13 mouse cellular contexts compared by ENCODE assay signal in the genomic region with DNA sequence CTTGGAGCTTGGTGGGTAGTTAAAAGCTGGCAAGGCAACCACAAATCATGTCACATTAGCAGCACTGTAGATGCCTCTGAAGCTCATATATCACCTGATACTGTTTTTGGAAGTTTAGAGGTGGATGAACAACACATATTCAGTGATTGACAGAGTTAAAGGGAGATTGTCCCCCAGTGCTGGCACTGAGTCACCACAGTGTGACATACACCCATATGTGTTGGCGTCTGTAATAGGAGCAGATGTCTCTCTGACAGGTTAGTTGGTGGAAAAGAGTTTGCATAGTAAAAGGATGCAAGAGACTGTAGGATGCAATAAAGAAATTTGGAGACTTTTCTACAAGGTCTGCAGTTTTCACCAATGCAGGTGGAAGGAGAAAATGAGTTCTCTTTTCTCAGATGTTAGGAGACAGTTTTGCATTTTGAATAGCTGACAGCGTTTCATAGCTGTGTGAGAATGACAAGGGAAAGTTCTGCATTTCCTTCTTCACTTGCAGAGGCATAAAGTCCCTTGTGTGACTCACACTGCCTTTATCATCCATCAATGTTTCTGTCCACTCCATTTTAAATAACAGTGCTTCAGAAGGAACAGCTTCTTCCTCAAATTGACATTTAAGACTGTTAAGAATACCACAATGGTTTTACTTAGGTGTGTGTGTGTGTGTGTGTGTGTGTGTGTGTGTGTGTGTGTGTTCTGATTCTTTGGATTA.
A peak's percentile ranks its signal among the peaks of the same experiment; 100 is the strongest.
DNase-seq lines count a peak whose midpoint lies in the region; ATAC-seq and TF ChIP-seq lines count a peak whose summit lies in the region.
"Had no signal": no experiment of that assay in that cellular context is flagged by ENCODE, and none has a peak within 500 bp of the region (broad histone marks: within the 10 kb centered on the region; RNA-seq: fewer than 3 reads in every experiment).

No protein-coding gene starts in this region.

- H3K9me3 ChIP-seq in hindbrain, embryonic 15.5 days: no peaks in the 10 kb centered on the region
- no peaks in the 10 kb centered on the region for H3K9me3 ChIP-seq in hindbrain, embryonic 14.5 days (ENCODE audit: control insufficient read depth, low read length)
- H3K9me3 ChIP-seq in midbrain, postnatal 0 days (ENCODE audit: low read length): no peaks in the 10 kb centered on the region
- H3K9me3 ChIP-seq: heart, embryonic 13.5 days; hindbrain, embryonic 12.5 days; kidney, embryonic 15.5 days had no signal

- no peak overlapping the region for H3K9ac ChIP-seq in hindbrain, embryonic 15.5 days
- H3K9ac ChIP-seq in hindbrain, embryonic 14.5 days: no peak overlapping the region
- no peak overlapping the region for H3K9ac ChIP-seq in midbrain, postnatal 0 days (replicated peaks; ENCODE audit: low read length, poor library complexity, severe bottlenecking)
- H3K9ac ChIP-seq: heart, embryonic 13.5 days; hindbrain, embryonic 12.5 days; kidney, embryonic 15.5 days had no signal

- no peak overlapping the region for H3K4me3 ChIP-seq in hindbrain, embryonic 15.5 days
- H3K4me3 ChIP-seq in hindbrain, embryonic 14.5 days (replicated peaks; ENCODE audit: low read length): no peak overlapping the region
- no peak overlapping the region for H3K4me3 ChIP-seq in midbrain, postnatal 0 days (ENCODE audit: low read depth, low read length)
- H3K4me3 ChIP-seq: heart, embryonic 13.5 days; hindbrain, embryonic 12.5 days; kidney, embryonic 15.5 days had no signal

- WGBS in hindbrain, embryonic 15.5 days: 66% methylated on average over 2 of the region's 2 CpGs
- 78% methylated on average over 2 of the region's 2 CpGs for WGBS in hindbrain, embryonic 14.5 days
- 71% methylated on average over 2 of the region's 2 CpGs for WGBS in midbrain, postnatal 0 days

- TF ChIP-seq CTCF in midbrain, postnatal 0 days (IDR thresholded peaks at IDR 0.05): no peak

- H3K4me2 ChIP-seq in hindbrain, embryonic 15.5 days: no peak overlapping the region
- no peak overlapping the region for H3K4me2 ChIP-seq in hindbrain, embryonic 14.5 days (replicated peaks)
- H3K4me2 ChIP-seq in midbrain, postnatal 0 days (ENCODE audit: low read depth, low read length, poor library complexity, severe bottlenecking): no peak overlapping the region
- H3K4me2 ChIP-seq: heart, embryonic 13.5 days; hindbrain, embryonic 12.5 days; kidney, embryonic 15.5 days had no signal

- DNase-seq in hindbrain, embryonic 14.5 days (ENCODE audit: low spot score): no peak
- peak; percentile 41 to 44 for DNase-seq in cerebellum, postnatal 36 days
- peak; percentile 31 to 51 for DNase-seq in layer of hippocampus, postnatal 14 days (ENCODE audit: low spot score in 2 of 2)
- DNase-seq in right cerebral cortex, postnatal 36 days (ENCODE audit: low spot score in 2 of 2): peak; percentile 44 to 55
- no peak for DNase-seq in embryo, embryonic 9.5 days (ENCODE audit: extremely low spot score)
- DNase-seq in gastrocnemius, adult 18-20 months (ENCODE audit: low spot score): no peak
- DNase-seq in midbrain, postnatal 0 days (ENCODE audit: low spot score): no peak
- DNase-seq: adrenal gland, postnatal 25 days; thymus, postnatal 25 days had no signal

- H3K27ac ChIP-seq in hindbrain, embryonic 15.5 days (replicated peaks): no peak overlapping the region
- no peak overlapping the region for H3K27ac ChIP-seq in hindbrain, embryonic 14.5 days
- no peak overlapping the region for H3K27ac ChIP-seq in midbrain, postnatal 0 days (ENCODE audit: low read depth, low read length)
- H3K27ac ChIP-seq: heart, embryonic 13.5 days; hindbrain, embryonic 12.5 days; kidney, embryonic 15.5 days had no signal

- peak; percentile 65; the same call in 1 of the 2 replicates for ATAC-seq in hindbrain, embryonic 15.5 days (ENCODE audit: low FRiP score, low read depth)
- no peak for ATAC-seq in hindbrain, embryonic 14.5 days (ENCODE audit: low FRiP score)
- ATAC-seq in midbrain, postnatal 0 days (ENCODE audit: low FRiP score): no peak

- no peaks in the 10 kb centered on the region for H3K36me3 ChIP-seq in hindbrain, embryonic 15.5 days
- no peaks in the 10 kb centered on the region for H3K36me3 ChIP-seq in hindbrain, embryonic 14.5 days (replicated peaks; ENCODE audit: control insufficient read depth, insufficient read depth)
- H3K36me3 ChIP-seq in midbrain, postnatal 0 days (ENCODE audit: insufficient read depth, low read length): no peaks in the 10 kb centered on the region
- H3K36me3 ChIP-seq: heart, embryonic 13.5 days; hindbrain, embryonic 12.5 days; kidney, embryonic 15.5 days had no signal

- H3K27me3 ChIP-seq in hindbrain, embryonic 15.5 days: no peaks in the 10 kb centered on the region
- no peaks in the 10 kb centered on the region for H3K27me3 ChIP-seq in hindbrain, embryonic 14.5 days (ENCODE audit: control insufficient read depth, insufficient read depth, low read length)
- no peaks in the 10 kb centered on the region for H3K27me3 ChIP-seq in midbrain, postnatal 0 days (ENCODE audit: insufficient read depth, low read length)
- H3K27me3 ChIP-seq: heart, embryonic 13.5 days; hindbrain, embryonic 12.5 days; kidney, embryonic 15.5 days had no signal

- no peaks in the 10 kb centered on the region for H3K4me1 ChIP-seq in hindbrain, embryonic 15.5 days (replicated peaks)
- no peaks in the 10 kb centered on the region for H3K4me1 ChIP-seq in hindbrain, embryonic 14.5 days (replicated peaks; ENCODE audit: control insufficient read depth, insufficient read depth, low read length)
- no peaks in the 10 kb centered on the region for H3K4me1 ChIP-seq in midbrain, postnatal 0 days (ENCODE audit: insufficient read depth, low read length)
- H3K4me1 ChIP-seq: heart, embryonic 13.5 days; hindbrain, embryonic 12.5 days; kidney, embryonic 15.5 days had no signal

Comparison
In these comparisons a context has a peak if more than half of its experiments do, and no peak if none do; other contexts are left out.
1. DNase-seq: peak in cerebellum, postnatal 36 days (2 of 2), layer of hippocampus, postnatal 14 days (2 of 2) and right cerebral cortex, postnatal 36 days (2 of 2); none in hindbrain, embryonic 14.5 days (single experiment), embryo, embryonic 9.5 days (single experiment), gastrocnemius, adult 18-20 months (single experiment) and midbrain, postnatal 0 days (single experiment).